Mouse (Mus musculus): ENCODE results near the gene Sypl. TPM values are rescaled to one million over a fixed set of nuclear protein-coding genes. Genes with fewer than 3 reads are reported as not detected.

Gene Sypl
- total and polyA plus RNA-seq, 3 experiments: 13.3 to 110 (median 52.8) TPM

- Histone ChIP-seq H3K9me3 (replicated peaks; ENCODE audit: insufficient read depth, low read length) (no peaks in the 10 kb centered on the region), H3K27ac (ENCODE audit: control insufficient read depth, low read depth, low read length) (no peak overlapping the region)
- TF ChIP-seq ZMIZ1 (IDR thresholded peaks at IDR 0.05; ENCODE audit: low read depth, low read length): no peak
- no peak for TF ChIP-seq EP300 (IDR thresholded peaks at IDR 0.05; ENCODE audit: low read depth in 1 of 2, low read length in 2 of 2)
- TF ChIP-seq MYC (IDR thresholded peaks at IDR 0.05; ENCODE audit: low read depth, low read length): no peak
- TF ChIP-seq CTCF (IDR thresholded peaks at IDR 0.05 in 2 of 3, conservative IDR thresholded peaks at IDR 0.05 in 1 of 3; ENCODE audit: control insufficient read depth in 1 of 3, insufficient read depth in 1 of 3, low read depth in 2 of 3, low read length in 3 of 3, poor library complexity in 1 of 3, severe bottlenecking in 1 of 3): no peak; a peak in 1 of 6 replicates
- TF ChIP-seq MAZ (IDR thresholded peaks at IDR 0.05; ENCODE audit: low read depth, low read length): no peak
- no peak for TF ChIP-seq KAT2A (conservative IDR thresholded peaks at IDR 0.05; ENCODE audit: low read depth, low read length)
- TF ChIP-seq GATA1 (IDR thresholded peaks at IDR 0.05; ENCODE audit: low read depth, low read length): no peak
- no peak for TF ChIP-seq ZNF384 (IDR thresholded peaks at IDR 0.05; ENCODE audit: low read depth, low read length)
- TF ChIP-seq CHD1 (IDR thresholded peaks at IDR 0.05; ENCODE audit: low read depth, low read length): no peak
- TF ChIP-seq POLR2A (IDR thresholded peaks at IDR 0.05; ENCODE audit: control insufficient read depth in 1 of 2, insufficient read depth in 1 of 2, low read depth in 1 of 2, low read length in 2 of 2, poor library complexity in 1 of 2): no peak
- TF ChIP-seq ELF1 (IDR thresholded peaks at IDR 0.05; ENCODE audit: low read depth, low read length): no peak
- no peak for TF ChIP-seq USF1 (IDR thresholded peaks at IDR 0.05; ENCODE audit: low read depth, low read length)
- TF ChIP-seq MYB (IDR thresholded peaks at IDR 0.05; ENCODE audit: low read depth, low read length): no peak
- no peak for TF ChIP-seq BHLHE40 (IDR thresholded peaks at IDR 0.05; ENCODE audit: borderline replicate concordance, low read depth, low read length)
- no peak for TF ChIP-seq POLR2AphosphoS2 (IDR thresholded peaks at IDR 0.05; ENCODE audit: low read length)
- no peak for TF ChIP-seq JUND (IDR thresholded peaks at IDR 0.05; ENCODE audit: low read depth, low read length)
- TF ChIP-seq TCF12 (IDR thresholded peaks at IDR 0.05; ENCODE audit: low read depth, low read length): no peak
Observed at GRCm38 (mm10) chr12:33028109-33028691, 74.5 kb downstream of the Sypl start.

GRCm38 (mm10) chr12:33028708-33029107, 75.0 kb downstream of the Sypl start:
- DNase-seq (ENCODE audit: low read depth, low spot score): no peak
- Histone ChIP-seq H3K27me3 (ENCODE audit: control insufficient read depth in 1 of 2, insufficient read depth in 2 of 2, low read length in 2 of 2) (no peaks in the 10 kb centered on the region), H3K9ac (ENCODE audit: control insufficient read depth, low read depth, low read length, poor library complexity, severe bottlenecking) (no peak overlapping the region), H3K4me1 (ENCODE audit: control insufficient read depth in 1 of 2, insufficient read depth in 2 of 2, low read length in 2 of 2) (no peaks in the 10 kb centered on the region), H3K4me3 (ENCODE audit: control insufficient read depth in 1 of 2, insufficient read depth in 1 of 2, low read depth in 2 of 2, low read length in 2 of 2) (no peak overlapping the region), H3K79me2 (ENCODE audit: control insufficient read depth, insufficient read depth, low read length, poor library complexity) (no peaks in the 10 kb centered on the region), H3K9me3 (replicated peaks; ENCODE audit: insufficient read depth, low read length) (no peaks in the 10 kb centered on the region), H3K36me3 (ENCODE audit: control insufficient read depth in 1 of 2, insufficient read depth in 2 of 2, low read length in 2 of 2) (no peaks in the 10 kb centered on the region), H3K27ac (ENCODE audit: control insufficient read depth, low read depth, low read length) (no peak overlapping the region)
- TF ChIP-seq ETS1 (IDR thresholded peaks at IDR 0.05; ENCODE audit: low read depth, low read length) (no peak), TBP (IDR thresholded peaks at IDR 0.05; ENCODE audit: low read depth, low read length) (no peak), MYC (IDR thresholded peaks at IDR 0.05; ENCODE audit: low read depth, low read length) (no peak), MAX (IDR thresholded peaks at IDR 0.05; ENCODE audit: low read length) (no peak), E2F4 (IDR thresholded peaks at IDR 0.05; ENCODE audit: borderline replicate concordance, low read depth, low read length) (no peak), ZMIZ1 (IDR thresholded peaks at IDR 0.05; ENCODE audit: low read depth, low read length) (no peak), USF2 (IDR thresholded peaks at IDR 0.05; ENCODE audit: borderline replicate concordance in 1 of 2, insufficient read depth in 1 of 2, low read depth in 1 of 2, low read length in 2 of 2) (no peak), MEF2A (IDR thresholded peaks at IDR 0.05; ENCODE audit: extremely low read depth, insufficient replicate concordance, low read depth, low read length, poor library complexity, severe bottlenecking) (no peak), MYB (IDR thresholded peaks at IDR 0.05; ENCODE audit: low read depth, low read length) (no peak), CTCF (IDR thresholded peaks at IDR 0.05 in 2 of 3, conservative IDR thresholded peaks at IDR 0.05 in 1 of 3; ENCODE audit: control insufficient read depth in 1 of 3, insufficient read depth in 1 of 3, low read depth in 2 of 3, low read length in 3 of 3, poor library complexity in 1 of 3, severe bottlenecking in 1 of 3) (no peak), TCF12 (IDR thresholded peaks at IDR 0.05; ENCODE audit: low read depth, low read length) (no peak), RCOR1 (IDR thresholded peaks at IDR 0.05; ENCODE audit: low read depth, low read length) (no peak), ZKSCAN1 (IDR thresholded peaks at IDR 0.05; ENCODE audit: low read depth, low read length) (no peak), ELF1 (IDR thresholded peaks at IDR 0.05; ENCODE audit: low read depth, low read length) (no peak), MAZ (IDR thresholded peaks at IDR 0.05; ENCODE audit: low read depth, low read length) (no peak), NELFE (IDR thresholded peaks at IDR 0.05; ENCODE audit: low read depth, low read length) (no peak), MXI1 (IDR thresholded peaks at IDR 0.05; ENCODE audit: low read depth, low read length) (no peak), GATA1 (IDR thresholded peaks at IDR 0.05; ENCODE audit: low read depth, low read length) (no peak), KAT2A (conservative IDR thresholded peaks at IDR 0.05; ENCODE audit: low read depth, low read length) (no peak), HCFC1 (IDR thresholded peaks at IDR 0.05; ENCODE audit: low read depth, low read length) (no peak)

More at GRCm38 (mm10) chr12:33028109-33028691, 74.5 kb downstream of the Sypl start:
- Histone ChIP-seq H3K79me2 (ENCODE audit: control insufficient read depth, insufficient read depth, low read length, poor library complexity) (no peaks in the 10 kb centered on the region), H3K27me3 (ENCODE audit: control insufficient read depth in 1 of 2, insufficient read depth in 2 of 2, low read length in 2 of 2) (no peaks in the 10 kb centered on the region), H3K36me3 (ENCODE audit: control insufficient read depth in 1 of 2, insufficient read depth in 2 of 2, low read length in 2 of 2) (no peaks in the 10 kb centered on the region), H3K4me3 (ENCODE audit: control insufficient read depth in 1 of 2, insufficient read depth in 1 of 2, low read depth in 2 of 2, low read length in 2 of 2) (no peak overlapping the region), H3K9ac (ENCODE audit: control insufficient read depth, low read depth, low read length, poor library complexity, severe bottlenecking) (no peak overlapping the region), H3K4me1 (ENCODE audit: control insufficient read depth in 1 of 2, insufficient read depth in 2 of 2, low read length in 2 of 2) (no peaks in the 10 kb centered on the region)
- DNase-seq (ENCODE audit: low read depth, low spot score): no peak
